Mouse (Mus musculus) heart, embryonic 15.5 days (tissue): ENCODE measurements around the gene Nav2. TPM values are rescaled to one million over a fixed set of nuclear protein-coding genes. Genes with fewer than 3 reads are reported as not detected.
A peak's percentile ranks its signal among the peaks of the same experiment; 100 is the strongest.

Source experiments
- ATAC-seq: fragments of 200-750 bp; cut with Nextera tagmentation; replicated peaks from 2 replicates; pipeline ENCODE4 v1.8.0; 2017; ENCODE audit warnings: low read depth, moderate TSS enrichment; ENCODE audit not compliant: insufficient number of reproducible peaks, insufficient read depth, low FRiP score
- H3K27ac ChIP-seq: fragments of 300-500 bp; sonication (generic); 2 replicates; pipeline ENCODE4 v1.5.1; 2015; ENCODE audit warnings: mild to moderate bottlenecking, inconsistent platforms
- H3K27me3 ChIP-seq: fragments of 300-500 bp; sonication (generic); 2 replicates; pipeline ENCODE4 v1.6.1; 2015; ENCODE audit warnings: inconsistent platforms
- H3K36me3 ChIP-seq: fragments of 300-500 bp; sonication (generic); 2 replicates; pipeline ENCODE4 v1.6.1; 2015; ENCODE audit warnings: mild to moderate bottlenecking, inconsistent platforms
- H3K4me1 ChIP-seq: fragments of 300-500 bp; sonication (generic); replicated peaks from 2 replicates; pipeline ENCODE4 v1.6.1; 2015; ENCODE audit warnings: inconsistent platforms
- H3K4me2 ChIP-seq: fragments of 300-500 bp; sonication (generic); 2 replicates; pipeline ENCODE4 v1.6.1; 2015; ENCODE audit warnings: inconsistent platforms, mild to moderate bottlenecking, moderate library complexity
- H3K4me3 ChIP-seq: fragments of 300-500 bp; sonication (generic); 2 replicates; pipeline ENCODE4 v1.5.1; 2015; ENCODE audit warnings: mild to moderate bottlenecking, inconsistent platforms
- H3K9ac ChIP-seq: fragments of 300-500 bp; sonication (generic); 2 replicates; pipeline ENCODE4 v1.6.1; 2015; ENCODE audit warnings: mild to moderate bottlenecking, inconsistent platforms
- H3K9me3 ChIP-seq: fragments of 300-500 bp; sonication (generic); replicated peaks from 2 replicates; pipeline ENCODE4 v1.6.1; 2016; ENCODE audit warnings: inconsistent platforms
- WGBS: fragments of 180-500 bp; shearing (Covaris S2); methylation state at CpG from one replicate; pipeline ENCODE4 v1.1.7; 2015; ENCODE audit warnings: mixed read lengths; 5-methylcytosine and 5-hydroxymethylcytosine counted together
- polyA plus RNA-seq: library from polyadenylated mRNA; unstranded; fragments of >200 nt; fragmentation: Nextera tagmentation; extraction: Ambion mirVana; gene quantifications from 2 replicates; pipeline ENCODE4 v1.2.1, GENCODE M21; 2015

Gene Nav2
- polyA plus RNA-seq, 1 experiment from 2014 or later = 30.7 TPM

DNA sequence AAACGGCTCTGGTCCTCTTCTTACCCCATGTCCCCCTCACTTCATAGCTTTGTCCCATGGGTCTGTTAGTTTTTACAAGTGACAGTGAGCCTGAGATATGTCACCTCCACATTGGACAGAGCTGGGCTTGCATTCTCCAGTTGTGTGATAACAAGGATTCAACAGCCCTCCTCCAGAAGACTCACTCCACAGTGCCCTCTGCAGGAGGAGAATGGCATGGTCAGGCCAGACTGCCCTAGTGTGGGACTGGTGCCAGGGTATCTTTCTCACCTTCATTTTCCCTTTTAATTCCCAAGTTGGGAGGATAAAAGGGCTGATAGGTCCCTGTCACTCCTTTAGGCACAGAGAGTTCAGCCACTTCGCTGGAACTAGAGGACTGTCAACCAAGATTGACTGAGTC is 530.6 kb downstream of the Nav2 start:
- no peaks in the 10 kb centered on the region for H3K27me3 ChIP-seq
- peaks cover 23% of the 10 kb centered on the region for H3K4me1 ChIP-seq
- H3K9ac ChIP-seq = no peak overlapping the region
- peak; percentile 44 for ATAC-seq
- no peaks in the 10 kb centered on the region for H3K36me3 ChIP-seq
- H3K4me2 ChIP-seq = no peak overlapping the region
- H3K9me3 ChIP-seq = no peaks in the 10 kb centered on the region
- WGBS = 27% methylated on average over 2 of the region's 2 CpGs
- no peak overlapping the region for H3K4me3 ChIP-seq
- H3K27ac ChIP-seq = no peak overlapping the region

DNA sequence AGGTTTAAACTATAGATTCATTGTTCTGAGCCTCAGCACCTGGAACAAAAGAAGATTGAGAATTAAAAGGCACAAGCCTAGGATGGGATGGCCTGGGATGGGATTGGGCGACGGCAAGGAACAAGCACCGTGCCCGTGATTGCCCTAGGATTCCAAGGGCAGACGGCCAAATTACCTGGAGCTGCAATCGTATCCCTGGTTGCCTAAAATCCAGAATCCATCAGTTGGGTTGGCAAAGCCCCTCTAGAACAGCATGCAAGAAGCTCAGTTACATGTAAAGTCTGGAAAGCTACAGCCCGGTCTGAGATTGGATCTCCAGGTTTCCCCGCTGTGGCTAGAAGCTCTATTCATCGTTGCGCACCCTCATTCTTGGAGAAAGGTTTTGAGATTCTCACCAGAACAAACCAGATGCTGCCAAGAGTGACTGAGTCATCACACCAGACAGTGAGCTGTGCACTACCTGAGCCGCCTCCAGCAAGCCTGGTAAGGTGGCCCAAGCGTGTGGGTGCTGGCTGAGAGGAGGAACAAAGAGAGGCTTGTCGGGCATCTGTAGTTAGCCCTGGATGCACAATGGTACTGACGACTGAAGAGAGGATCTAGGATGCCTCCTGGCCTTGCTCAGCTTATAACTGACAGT is 531.9 kb downstream of the Nav2 start:
- no peaks in the 10 kb centered on the region for H3K9me3 ChIP-seq
- H3K4me1 ChIP-seq = peaks cover 23% of the 10 kb centered on the region
- WGBS = 86% methylated on average over 14 of the region's 14 CpGs

DNA sequence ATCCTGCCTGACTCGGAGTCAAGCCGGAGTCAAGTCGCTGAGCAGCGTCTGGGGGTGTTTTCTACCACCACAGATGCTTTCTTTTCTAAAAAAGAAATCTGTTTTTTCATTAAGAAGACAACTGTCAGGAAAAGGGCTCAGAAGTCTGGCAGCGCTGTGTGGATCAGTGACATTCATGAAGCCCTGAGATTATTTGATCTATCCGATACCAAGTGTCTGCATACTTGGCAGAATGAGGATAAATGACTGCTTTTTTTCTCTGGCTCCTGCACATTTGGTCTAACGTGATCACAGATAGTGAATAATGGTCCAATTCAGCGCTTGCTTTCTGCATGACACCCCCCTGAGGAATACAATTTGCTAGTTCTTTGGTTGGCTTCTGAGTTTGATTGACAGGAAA is 533.7 kb downstream of the Nav2 start:
- no peak for ATAC-seq
- 64% methylated on average over 8 of the region's 8 CpGs for WGBS

More for the DNA sequence above, 531.9 kb downstream of the Nav2 start:
- Histone ChIP-seq H3K27ac (no peak overlapping the region), H3K4me3 (no peak overlapping the region), H3K9ac (no peak overlapping the region), H3K27me3 (no peaks in the 10 kb centered on the region), H3K4me2 (no peak overlapping the region), H3K36me3 (no peaks in the 10 kb centered on the region)
- no peak for ATAC-seq

DNA sequence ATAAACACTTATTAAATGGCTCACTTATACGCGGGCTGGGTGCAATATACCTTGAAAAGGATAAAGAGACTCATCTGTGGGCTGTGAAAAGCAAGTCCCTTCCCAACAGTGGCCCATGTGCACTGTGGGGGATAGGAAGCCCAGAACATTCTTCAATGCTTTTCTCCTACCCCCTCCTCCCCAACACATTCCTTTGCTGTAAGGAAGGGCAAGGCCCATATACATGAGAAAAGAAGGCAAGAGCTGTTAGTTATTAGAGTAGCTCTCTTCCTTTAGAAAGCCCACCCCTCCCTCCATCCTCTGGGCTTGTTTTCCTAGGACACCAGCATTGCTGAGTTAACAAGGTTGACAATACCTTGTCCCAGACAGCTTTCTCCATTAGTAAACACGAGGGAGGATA is 540.1 kb downstream of the Nav2 start:
- Histone ChIP-seq H3K36me3 (0 out of 2 replicates have a peak, but pooled peaks cover 3% of the 10 kb centered on the region), H3K4me2 (no peak overlapping the region), H3K9ac (no peak overlapping the region), H3K4me3 (no peak overlapping the region), H3K4me1 (peaks cover 18% of the 10 kb centered on the region), H3K27me3 (no peaks in the 10 kb centered on the region), H3K9me3 (no peaks in the 10 kb centered on the region), H3K27ac (no peak overlapping the region)
- no peak for ATAC-seq
- WGBS = 70% methylated on average over 3 of the region's 3 CpGs

More for the DNA sequence above, 533.7 kb downstream of the Nav2 start:
- Histone ChIP-seq H3K9ac (no peak overlapping the region), H3K27me3 (no peaks in the 10 kb centered on the region), H3K36me3 (no peaks in the 10 kb centered on the region), H3K4me2 (no peak overlapping the region), H3K4me3 (no peak overlapping the region), H3K4me1 (peaks cover 23% of the 10 kb centered on the region), H3K9me3 (no peaks in the 10 kb centered on the region), H3K27ac (peak overlapping the region; percentile 14; the same call in 1 of the 2 replicates)

DNA sequence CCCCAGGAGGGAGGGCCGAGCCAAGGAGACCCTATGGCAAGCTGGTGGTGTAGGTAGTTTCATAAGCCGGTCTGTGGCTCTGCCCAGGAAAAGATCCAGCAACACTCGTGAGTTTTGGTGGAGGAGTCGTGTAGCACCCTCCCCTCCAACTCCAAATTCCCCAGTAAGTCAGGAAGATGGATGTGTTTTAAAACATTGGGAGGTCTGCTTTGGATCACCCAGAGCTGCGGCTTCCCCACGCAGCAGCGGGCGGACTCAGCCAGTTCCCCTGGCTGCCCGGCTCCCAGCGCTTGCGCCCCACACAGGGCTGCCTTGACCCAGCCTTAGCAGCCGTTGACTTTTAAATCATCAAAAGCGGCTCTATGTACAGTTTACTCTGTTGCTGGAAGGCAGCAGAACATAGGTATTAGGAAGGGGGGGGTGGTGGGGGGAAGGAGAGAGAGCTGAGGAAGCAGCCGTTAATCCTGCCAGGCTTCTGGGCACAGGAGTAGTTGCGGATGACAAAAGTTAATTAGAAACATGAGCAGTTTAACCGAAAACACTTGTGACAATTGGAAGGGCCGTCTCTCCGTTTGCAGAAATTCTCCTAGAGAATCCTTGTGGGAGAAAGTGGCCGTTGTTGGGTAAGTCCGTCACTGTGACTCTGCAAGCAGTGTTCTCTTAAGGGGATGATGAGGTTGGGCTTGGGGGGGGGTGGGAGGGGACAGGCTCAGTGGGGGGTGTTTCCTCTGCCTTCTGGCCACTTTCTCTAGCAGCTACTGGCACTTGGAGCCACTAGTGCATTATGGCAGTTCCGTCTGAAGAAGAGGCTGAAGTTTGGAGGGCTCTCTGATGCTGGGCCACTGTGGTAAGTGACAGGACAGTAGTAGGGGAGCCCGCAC is 542.0 kb downstream of the Nav2 start:
- no peaks in the 10 kb centered on the region for H3K27me3 ChIP-seq
- H3K27ac ChIP-seq = peak overlapping the region; percentile 34; the same call in 1 of the 2 replicates
- WGBS = 21% methylated on average over 22 of the region's 22 CpGs
- peak; percentile 33; the same call in 1 of the 2 replicates for ATAC-seq
- peak overlapping the region; percentile 13 for H3K4me3 ChIP-seq
- peak overlapping the region; percentile 32 for H3K4me2 ChIP-seq
- H3K9ac ChIP-seq = no peak overlapping the region
- H3K9me3 ChIP-seq = no peaks in the 10 kb centered on the region
- H3K4me1 ChIP-seq = peaks cover 15% of the 10 kb centered on the region
- H3K36me3 ChIP-seq = peaks cover 10% of the 10 kb centered on the region; the same call in 1 of the 2 replicates

DNA sequence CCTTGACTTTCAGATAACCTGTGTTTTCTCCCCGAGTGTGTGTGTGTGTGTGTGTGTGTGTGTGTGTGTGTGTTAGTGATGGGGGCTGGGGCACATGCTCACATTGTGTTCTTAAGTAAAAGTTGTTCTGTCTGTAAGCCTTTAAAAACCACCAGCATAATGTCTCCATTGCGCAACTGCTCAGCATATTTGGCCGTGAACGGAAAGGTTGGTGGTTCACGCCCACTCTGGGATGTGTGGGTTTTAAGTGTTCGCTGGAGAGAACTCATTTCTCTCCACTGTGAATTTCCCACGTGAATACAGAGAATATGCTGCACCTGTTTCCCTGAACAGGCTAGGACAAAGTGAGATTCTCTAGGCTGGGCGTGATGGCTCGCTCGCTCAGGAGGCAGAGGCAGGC is 542.7 kb downstream of the Nav2 start:
- peaks cover 11% of the 10 kb centered on the region; the same call in 1 of the 2 replicates for H3K36me3 ChIP-seq
- no peaks in the 10 kb centered on the region for H3K9me3 ChIP-seq
- H3K27ac ChIP-seq = 0 out of 2 replicates have a peak overlapping the region, but pooled peaks have one; percentile 34
- 80% methylated on average over 10 of the region's 10 CpGs for WGBS
- peak overlapping the region; percentile 32 for H3K4me2 ChIP-seq
- H3K27me3 ChIP-seq = no peaks in the 10 kb centered on the region
- no peak overlapping the region for H3K9ac ChIP-seq
- H3K4me1 ChIP-seq = peaks cover 15% of the 10 kb centered on the region
- H3K4me3 ChIP-seq = no peak overlapping the region
- ATAC-seq = no peak

DNA sequence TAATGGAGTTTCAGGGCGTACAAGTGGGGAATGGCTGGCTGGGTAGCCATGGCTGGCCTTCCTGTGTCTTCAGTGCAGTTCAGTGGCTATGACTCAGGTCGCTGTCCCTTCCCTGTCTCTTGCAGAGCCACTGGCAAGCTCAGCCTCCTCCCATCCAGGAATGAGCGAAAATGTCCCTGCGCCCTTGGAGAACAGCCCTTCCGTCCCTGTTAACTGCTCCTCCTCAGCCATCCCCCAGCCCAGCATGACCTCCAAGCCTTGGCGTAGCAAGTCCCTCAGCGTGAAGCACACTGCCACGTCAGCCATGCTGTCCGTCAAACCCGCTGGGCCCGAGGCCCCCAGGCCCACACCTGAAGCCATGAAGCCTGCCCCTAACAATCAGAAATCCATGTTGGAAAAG is 543.8 kb downstream of the Nav2 start:
- Histone ChIP-seq H3K36me3 (peaks cover 11% of the 10 kb centered on the region; the same call in 1 of the 2 replicates), H3K9me3 (no peaks in the 10 kb centered on the region), H3K4me1 (peaks cover 15% of the 10 kb centered on the region), H3K9ac (no peak overlapping the region), H3K27me3 (no peaks in the 10 kb centered on the region), H3K4me3 (no peak overlapping the region), H3K4me2 (no peak overlapping the region), H3K27ac (no peak overlapping the region)
- WGBS = 65% methylated on average over 11 of the region's 11 CpGs
- ATAC-seq = no peak

DNA sequence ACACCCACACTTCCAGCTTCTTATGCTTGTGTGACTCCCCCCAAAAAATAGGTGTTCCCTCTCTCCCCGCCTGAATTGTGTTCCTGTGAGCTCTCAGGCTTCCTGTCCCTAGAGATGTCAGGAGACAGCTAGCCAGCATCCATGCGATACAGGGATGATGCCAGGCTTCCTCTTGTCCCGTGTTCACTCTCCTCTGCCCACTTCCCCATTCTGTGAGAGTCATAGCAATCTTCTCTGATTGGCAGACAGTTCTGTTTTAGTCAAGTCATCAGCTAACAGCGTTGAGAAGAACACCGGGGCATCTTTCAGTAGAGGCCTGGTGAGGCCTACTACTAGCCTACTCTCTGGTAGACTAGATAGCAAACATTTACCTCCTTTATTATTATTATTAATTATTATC is 546.1 kb downstream of the Nav2 start:
- WGBS = 77% methylated on average over 5 of the region's 5 CpGs
- no peak for ATAC-seq
- H3K4me3 ChIP-seq = no peak overlapping the region
- H3K36me3 ChIP-seq = peaks cover 11% of the 10 kb centered on the region; the same call in 1 of the 2 replicates
- no peak overlapping the region for H3K27ac ChIP-seq
- peaks cover 11% of the 10 kb centered on the region for H3K4me1 ChIP-seq
- no peaks in the 10 kb centered on the region for H3K27me3 ChIP-seq
- no peak overlapping the region for H3K9ac ChIP-seq
- H3K9me3 ChIP-seq = no peaks in the 10 kb centered on the region
- no peak overlapping the region for H3K4me2 ChIP-seq

DNA sequence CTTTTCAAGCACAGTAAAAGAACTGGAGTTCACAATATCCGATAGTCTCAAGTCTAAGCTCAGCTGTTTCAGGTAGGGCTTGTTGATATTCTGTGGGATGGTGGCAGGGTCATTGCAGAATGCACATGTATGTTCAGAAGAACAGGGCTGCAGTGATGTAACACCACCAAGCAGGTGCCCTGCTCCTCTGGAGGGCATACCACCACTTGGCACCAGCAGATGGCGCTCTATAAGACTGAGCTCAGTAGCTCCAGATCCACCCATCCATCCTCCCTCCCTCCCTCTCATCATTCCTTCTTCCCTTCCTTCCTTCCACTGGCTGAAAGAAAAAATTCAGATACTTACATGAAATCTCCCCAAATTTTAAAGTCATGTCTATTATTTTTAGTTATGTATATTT is 547.6 kb downstream of the Nav2 start:
- no peak overlapping the region for H3K4me3 ChIP-seq
- no peaks in the 10 kb centered on the region for H3K9me3 ChIP-seq
- no peak for ATAC-seq
- H3K36me3 ChIP-seq = peaks cover 15% of the 10 kb centered on the region; the same call in 1 of the 2 replicates
- no peak overlapping the region for H3K9ac ChIP-seq
- H3K27ac ChIP-seq = no peak overlapping the region
- H3K27me3 ChIP-seq = no peaks in the 10 kb centered on the region
- no peak overlapping the region for H3K4me2 ChIP-seq
- no peaks in the 10 kb centered on the region; the same call in 1 of the 2 replicates for H3K4me1 ChIP-seq
- WGBS = 60% methylated on average over 2 of the region's 2 CpGs

DNA sequence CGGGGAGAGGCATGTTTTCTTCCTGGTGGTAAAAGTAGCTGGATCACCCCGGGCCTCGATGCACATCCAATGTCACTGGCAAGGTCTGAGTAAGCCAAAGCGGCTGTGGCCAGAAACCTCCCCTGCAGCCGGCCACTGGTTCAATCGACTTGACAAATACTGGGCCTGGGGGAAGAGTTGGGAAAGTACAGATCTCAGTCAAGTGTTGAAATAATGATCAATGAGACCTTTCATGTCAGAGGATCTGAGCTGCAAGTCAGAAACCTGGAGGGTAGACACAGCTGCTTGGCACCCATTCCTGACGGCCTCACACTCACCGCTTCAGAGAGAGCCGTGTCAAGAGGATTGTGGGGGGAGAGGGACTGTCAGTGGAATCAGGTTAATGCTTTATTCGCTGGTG is 548.9 kb downstream of the Nav2 start:
- Histone ChIP-seq H3K9me3 (no peaks in the 10 kb centered on the region), H3K4me3 (no peak overlapping the region), H3K9ac (no peak overlapping the region), H3K27ac (no peak overlapping the region), H3K4me2 (no peak overlapping the region), H3K4me1 (peaks cover 4% of the 10 kb centered on the region), H3K36me3 (peaks cover 15% of the 10 kb centered on the region; the same call in 1 of the 2 replicates), H3K27me3 (no peaks in the 10 kb centered on the region)
- 48% methylated on average over 10 of the region's 10 CpGs for WGBS
- no peak for ATAC-seq

DNA sequence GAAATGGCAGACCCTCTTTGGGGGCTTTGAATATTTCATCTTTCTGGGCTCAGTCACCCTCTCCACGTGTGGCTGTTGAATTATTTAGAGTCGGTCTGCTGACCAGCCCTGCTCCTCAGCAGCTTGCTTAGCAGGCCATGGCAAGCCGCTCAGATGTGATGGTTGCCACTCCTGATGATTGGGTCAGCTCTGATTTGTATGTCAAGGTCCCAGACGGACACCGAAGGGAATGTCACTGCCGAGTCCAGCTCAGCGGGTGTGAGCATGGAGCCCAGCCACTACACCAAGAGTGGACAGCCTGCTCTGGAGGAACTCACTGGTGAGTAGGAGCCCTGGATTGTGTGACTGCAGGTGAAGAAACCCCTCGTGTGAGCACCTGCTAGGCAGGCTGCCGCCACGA is 549.4 kb downstream of the Nav2 start:
- WGBS = 76% methylated on average over 10 of the region's 10 CpGs
- H3K4me3 ChIP-seq = no peak overlapping the region
- no peak for ATAC-seq

More for the DNA sequence above, 549.4 kb downstream of the Nav2 start:
- Histone ChIP-seq H3K27ac (no peak overlapping the region), H3K4me2 (no peak overlapping the region), H3K9ac (no peak overlapping the region), H3K4me1 (peaks cover 6% of the 10 kb centered on the region), H3K9me3 (no peaks in the 10 kb centered on the region), H3K36me3 (peaks cover 12% of the 10 kb centered on the region; the same call in 1 of the 2 replicates), H3K27me3 (no peaks in the 10 kb centered on the region)
